Mouse (Mus musculus) heart, postnatal 0 days (tissue): ENCODE measurements around the gene Slc26a9.

Source experiments
- CTCF ChIP-seq: IDR thresholded peaks from 2 replicates; pipeline ENCODE4 v1.5.1; 2016; ENCODE audit warnings: antibody characterized with exemption, control low read depth, low read depth
- EP300 ChIP-seq: IDR thresholded peaks from 2 replicates; pipeline ENCODE4 v1.6.1; 2016; ENCODE audit warnings: antibody characterized with exemption, low read depth

DNA sequence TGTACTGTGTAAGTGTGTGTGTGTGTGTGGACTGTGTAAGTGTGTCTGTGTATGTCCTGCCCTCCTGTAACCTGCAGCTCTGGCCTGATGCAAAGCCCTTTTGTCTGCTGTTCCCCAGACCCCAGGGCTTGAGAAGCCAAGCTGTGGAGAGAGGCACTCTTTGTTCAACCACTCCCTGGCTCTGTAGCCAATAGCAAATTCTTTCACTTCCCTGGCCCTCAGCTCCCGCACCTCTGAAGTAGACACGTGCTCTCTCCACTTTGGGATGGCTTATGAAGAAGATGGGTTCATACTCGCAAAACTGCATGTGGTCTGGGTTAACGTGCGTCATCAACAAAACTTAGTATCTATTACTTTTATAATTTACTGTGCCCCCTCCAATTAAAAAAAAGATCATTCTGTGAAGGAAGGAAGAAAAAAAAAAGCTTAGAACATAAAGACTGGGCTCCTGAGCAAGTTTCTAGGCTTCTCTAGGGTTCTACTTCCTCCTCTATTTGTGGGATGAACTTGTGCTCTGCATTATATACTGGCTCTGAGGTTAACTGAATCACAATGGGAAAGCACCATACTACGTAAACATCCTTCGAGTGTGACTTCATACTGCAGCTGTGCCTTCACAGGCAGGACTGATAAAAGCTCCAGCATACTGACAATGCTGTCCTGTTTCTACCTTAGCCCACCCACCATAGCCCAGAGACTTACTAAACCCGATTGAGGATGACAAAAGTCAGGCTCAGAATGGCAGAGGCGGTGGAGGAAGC lies 16.0 kb downstream of the Slc26a9 start:
- TF ChIP-seq CTCF, result no peak
- TF ChIP-seq EP300, result no peak
